Mouse (Mus musculus) adrenal gland, postnatal 4 days (tissue): ENCODE measurements around the gene Bbs5. TPM values are rescaled to one million over a fixed set of nuclear protein-coding genes. Genes with fewer than 3 reads are reported as not detected.
"Not testable (repeated sequence)": the region's sequence is repeated elsewhere in the genome, so short reads cannot be mapped to it uniquely, and the experiment has no call there.

Source experiments
- DNase-seq, 2 experiments: peaks; one replicate each; pipeline ENCODE4 v3.0.0; 2021 to 2022; ENCODE audit warnings: low spot score in 2 of 2, mixed read lengths in 2 of 2
- long read RNA-seq, 2 experiments: library from polyadenylated mRNA; stranded (forward); transcript quantifications; one replicate each; pipeline ENCODE4 v2.0.0; 2021
- total RNA-seq, 2 experiments: library from RNA; stranded (reverse); gene quantifications; 2 replicates each; pipeline ENCODE4 v1.2.3; 2021

Gene Bbs5
- total RNA-seq, result 10 to 100 TPM; 11.1 to 11.7 TPM
- long read RNA-seq, experiment 1, partial matches to known transcripts, result 0 of 5 reads
- long read RNA-seq, experiment 1, other reads (novel, unspliced or antisense), result 1 of 5 reads
- long read RNA-seq, experiment 2, transcript Bbs5-201 (12 exons, 1,468 nt), result major isoform, 7 of 14 reads
- long read RNA-seq, experiment 2, partial matches to known transcripts, result 2 of 14 reads
- long read RNA-seq, experiment 2, other reads (novel, unspliced or antisense), result 5 of 14 reads

GRCm38 (mm10) chr2:69646726-69647490 is at the start of gene Bbs5:
Bbs5 (plus strand) TSS chr2:69647171.
- DNase-seq, result peak; percentile 86 to 87

GRCm38 (mm10) chr2:69603726-69604393 is 43.1 kb upstream of the Bbs5 start:
- no peak for DNase-seq

GRCm38 (mm10) chr2:69606621-69607020 is 40.4 kb upstream of the Bbs5 start:
- DNase-seq, result no peak

GRCm38 (mm10) chr2:69612237-69612636 is 34.7 kb upstream of the Bbs5 start:
- no peak for DNase-seq

- no peak for DNase-seq
Measured at GRCm38 (mm10) chr2:69612716-69613115, 34.3 kb upstream of the Bbs5 start.

GRCm38 (mm10) chr2:69613237-69613636 is 33.7 kb upstream of the Bbs5 start:
- DNase-seq, result no peak

- no peak for DNase-seq
Measured at GRCm38 (mm10) chr2:69618336-69618735, 28.6 kb upstream of the Bbs5 start.

- DNase-seq, result no peak
Measured at GRCm38 (mm10) chr2:69619286-69619685, 27.7 kb upstream of the Bbs5 start.

- DNase-seq, result no peak
Measured at GRCm38 (mm10) chr2:69629215-69629614, 17.8 kb upstream of the Bbs5 start.

GRCm38 (mm10) chr2:69629914-69630313 is 17.1 kb upstream of the Bbs5 start:
- DNase-seq, result no peak

- DNase-seq, result no peak
Measured at GRCm38 (mm10) chr2:69630792-69631191, 16.2 kb upstream of the Bbs5 start.

GRCm38 (mm10) chr2:69631449-69631848 is 15.5 kb upstream of the Bbs5 start:
- no peak for DNase-seq

- DNase-seq, result no peak
Measured at GRCm38 (mm10) chr2:69635064-69635701, 11.8 kb upstream of the Bbs5 start.

GRCm38 (mm10) chr2:69635807-69636206 is 11.2 kb upstream of the Bbs5 start:
- DNase-seq, result no peak

GRCm38 (mm10) chr2:69637989-69638388 is 9.0 kb upstream of the Bbs5 start:
- DNase-seq, result not testable (repeated sequence)

GRCm38 (mm10) chr2:69640100-69640499 is 6.9 kb upstream of the Bbs5 start:
- DNase-seq, result no peak

GRCm38 (mm10) chr2:69644968-69645617 is 1.9 kb upstream of the Bbs5 start:
- DNase-seq, result no peak

- no peak for DNase-seq
Measured at GRCm38 (mm10) chr2:69649716-69650115, 2.7 kb downstream of the Bbs5 start.

GRCm38 (mm10) chr2:69659326-69659725 is 12.4 kb downstream of the Bbs5 start:
- DNase-seq, result no peak

- DNase-seq, result no peak
Measured at GRCm38 (mm10) chr2:69663827-69664476, 17.0 kb downstream of the Bbs5 start.

GRCm38 (mm10) chr2:69667656-69668055 is 20.7 kb downstream of the Bbs5 start:
- no peak for DNase-seq
